Mouse (Mus musculus): ENCODE measurements at regions not wholly inside any gene's neighbourhood (a gene's known extent, or its start where the extent isn't known, plus 50 kb on each side); places are given as distances from the start of the nearest gene placed in this dataset.

GRCm38 (mm10) chr5:89932999-89933398 is 49.9 kb upstream of the Adamts3 start:
- no peaks in the 10 kb centered on the region for H3K9me3 ChIP-seq
- no peak overlapping the region for H3K4me2 ChIP-seq (replicated peaks)
- no peak for ATAC-seq (ENCODE audit: insufficient number of reproducible peaks, insufficient read depth, low FRiP score, low TSS enrichment)
- H3K9ac ChIP-seq, result no peak overlapping the region
- H3K4me3 ChIP-seq, result no peak overlapping the region
- WGBS, result 85% methylated on average over 6 of the region's 6 CpGs
- H3K27ac ChIP-seq, result no peak overlapping the region
- H3K27me3 ChIP-seq, result no peaks in the 10 kb centered on the region
- no peaks in the 10 kb centered on the region for H3K4me1 ChIP-seq
- no peaks in the 10 kb centered on the region for H3K36me3 ChIP-seq

Measured in embryonic facial prominence, embryonic 12.5 days (tissue).